Mouse (Mus musculus): Measurements from ENCODE around the gene 1700012P22Rik. TPM values are rescaled to one million over a fixed set of nuclear protein-coding genes. Genes with fewer than 3 reads are reported as not detected.

The 1700012P22Rik gene
- polyA plus RNA-seq (2012; rRNA removed), result 0.18 TPM in 1 of 2 replicates, not detected in the other

GRCm38 (mm10) chr4:144438672-144439071 is at the start of gene 1700012P22Rik:
TSS of gene 1700012P22Rik (minus strand) at chr4:144438772.
- no peak within 1 kb of the TSS for H3K27ac ChIP-seq (ENCODE audit: control insufficient read depth, insufficient read depth, low read length)
- H3K4me1 ChIP-seq (replicated peaks; ENCODE audit: control insufficient read depth, insufficient read depth, low read length), result no peaks in the 10 kb centered on the region
- TF ChIP-seq POLR2A (IDR thresholded peaks at IDR 0.05; ENCODE audit: control insufficient read depth, extremely low read depth, insufficient read depth, low read length, poor library complexity), result no peak
- no peak for TF ChIP-seq CTCF (IDR thresholded peaks at IDR 0.05; ENCODE audit: borderline replicate concordance, control insufficient read depth, extremely low read depth, insufficient read depth, low read length, poor library complexity)
- DNase-seq, result no peak
- no peaks in the 10 kb centered on the region for H3K27me3 ChIP-seq (ENCODE audit: control insufficient read depth, insufficient read depth, low read length)
- no peak within 1 kb of the TSS for H3K4me3 ChIP-seq (ENCODE audit: control insufficient read depth, insufficient read depth, low read length)
- no peaks in the 10 kb centered on the region for H3K36me3 ChIP-seq (ENCODE audit: control insufficient read depth, insufficient read depth, low read length)

GRCm38 (mm10) chr4:144468091-144468490 is 29.5 kb upstream of the 1700012P22Rik start:
- Histone ChIP-seq H3K4me1 (replicated peaks; ENCODE audit: control insufficient read depth, insufficient read depth, low read length) (no peaks in the 10 kb centered on the region), H3K27me3 (ENCODE audit: control insufficient read depth, insufficient read depth, low read length) (no peaks in the 10 kb centered on the region), H3K27ac (ENCODE audit: control insufficient read depth, insufficient read depth, low read length) (no peak overlapping the region), H3K4me3 (ENCODE audit: control insufficient read depth, insufficient read depth, low read length) (no peak overlapping the region), H3K36me3 (ENCODE audit: control insufficient read depth, insufficient read depth, low read length) (no peaks in the 10 kb centered on the region)
- 92% methylated on average over 1 of the region's 1 CpGs for WGBS
- DNase-seq, result no peak
- TF ChIP-seq POLR2A (IDR thresholded peaks at IDR 0.05; ENCODE audit: control insufficient read depth, extremely low read depth, insufficient read depth, low read length, poor library complexity) (no peak), CTCF (IDR thresholded peaks at IDR 0.05; ENCODE audit: borderline replicate concordance, control insufficient read depth, extremely low read depth, insufficient read depth, low read length, poor library complexity) (no peak)

- no peak for DNase-seq
- Histone ChIP-seq H3K4me1 (replicated peaks; ENCODE audit: control insufficient read depth, insufficient read depth, low read length) (no peaks in the 10 kb centered on the region), H3K4me3 (ENCODE audit: control insufficient read depth, insufficient read depth, low read length) (no peak overlapping the region), H3K27ac (ENCODE audit: control insufficient read depth, insufficient read depth, low read length) (no peak overlapping the region), H3K36me3 (ENCODE audit: control insufficient read depth, insufficient read depth, low read length) (no peaks in the 10 kb centered on the region), H3K27me3 (ENCODE audit: control insufficient read depth, insufficient read depth, low read length) (no peaks in the 10 kb centered on the region)
- WGBS, result 88% methylated on average over 2 of the region's 2 CpGs
- TF ChIP-seq CTCF (IDR thresholded peaks at IDR 0.05; ENCODE audit: borderline replicate concordance, control insufficient read depth, extremely low read depth, insufficient read depth, low read length, poor library complexity), result no peak
- TF ChIP-seq POLR2A (IDR thresholded peaks at IDR 0.05; ENCODE audit: control insufficient read depth, extremely low read depth, insufficient read depth, low read length, poor library complexity), result no peak
These were observed 26.6 kb upstream of the 1700012P22Rik start for GRCm38 (mm10) chr4:144465206-144465605.

GRCm38 (mm10) chr4:144463656-144464055 is 25.1 kb upstream of the 1700012P22Rik start, which contains the start of gene Aadacl3:
TSS of gene Aadacl3 (minus strand) at chr4:144463756.
- TF ChIP-seq CTCF (IDR thresholded peaks at IDR 0.05; ENCODE audit: borderline replicate concordance, control insufficient read depth, extremely low read depth, insufficient read depth, low read length, poor library complexity) (no peak), POLR2A (IDR thresholded peaks at IDR 0.05; ENCODE audit: control insufficient read depth, extremely low read depth, insufficient read depth, low read length, poor library complexity) (no peak)

GRCm38 (mm10) chr4:144453217-144453616 is 14.6 kb upstream of the 1700012P22Rik start, which contains the start of gene Gm9944:
TSS of gene Gm9944 (minus strand) at chr4:144453317.
- H3K4me3 ChIP-seq (ENCODE audit: control insufficient read depth, insufficient read depth, low read length), result no peak within 1 kb of the TSS
- DNase-seq, result no peak
- no peak within 1 kb of the TSS for H3K27ac ChIP-seq (ENCODE audit: control insufficient read depth, insufficient read depth, low read length)
- no peaks in the 10 kb centered on the region for H3K4me1 ChIP-seq (replicated peaks; ENCODE audit: control insufficient read depth, insufficient read depth, low read length)
- 88% methylated on average over 2 of the region's 2 CpGs for WGBS
- no peaks in the 10 kb centered on the region for H3K36me3 ChIP-seq (ENCODE audit: control insufficient read depth, insufficient read depth, low read length)
- TF ChIP-seq CTCF (IDR thresholded peaks at IDR 0.05; ENCODE audit: borderline replicate concordance, control insufficient read depth, extremely low read depth, insufficient read depth, low read length, poor library complexity) (no peak), POLR2A (IDR thresholded peaks at IDR 0.05; ENCODE audit: control insufficient read depth, extremely low read depth, insufficient read depth, low read length, poor library complexity) (no peak)
- no peaks in the 10 kb centered on the region for H3K27me3 ChIP-seq (ENCODE audit: control insufficient read depth, insufficient read depth, low read length)

More at GRCm38 (mm10) chr4:144463656-144464055, 25.1 kb upstream of the 1700012P22Rik start, which contains the start of gene Aadacl3:
- H3K27me3 ChIP-seq (ENCODE audit: control insufficient read depth, insufficient read depth, low read length), result no peaks in the 10 kb centered on the region
- H3K4me1 ChIP-seq (replicated peaks; ENCODE audit: control insufficient read depth, insufficient read depth, low read length), result no peaks in the 10 kb centered on the region
- H3K4me3 ChIP-seq (ENCODE audit: control insufficient read depth, insufficient read depth, low read length), result no peak within 1 kb of the TSS
- 81% methylated on average over 3 of the region's 3 CpGs for WGBS
- no peaks in the 10 kb centered on the region for H3K36me3 ChIP-seq (ENCODE audit: control insufficient read depth, insufficient read depth, low read length)
- H3K27ac ChIP-seq (ENCODE audit: control insufficient read depth, insufficient read depth, low read length), result no peak within 1 kb of the TSS
- no peak for DNase-seq

- WGBS, result 74% methylated on average over 2 of the region's 2 CpGs
- no peaks in the 10 kb centered on the region for H3K27me3 ChIP-seq (ENCODE audit: control insufficient read depth, insufficient read depth, low read length)
- no peak overlapping the region for H3K27ac ChIP-seq (ENCODE audit: control insufficient read depth, insufficient read depth, low read length)
- no peak for DNase-seq
- TF ChIP-seq CTCF (IDR thresholded peaks at IDR 0.05; ENCODE audit: borderline replicate concordance, control insufficient read depth, extremely low read depth, insufficient read depth, low read length, poor library complexity) (no peak), POLR2A (IDR thresholded peaks at IDR 0.05; ENCODE audit: control insufficient read depth, extremely low read depth, insufficient read depth, low read length, poor library complexity) (no peak)
- no peaks in the 10 kb centered on the region for H3K36me3 ChIP-seq (ENCODE audit: control insufficient read depth, insufficient read depth, low read length)
- H3K4me3 ChIP-seq (ENCODE audit: control insufficient read depth, insufficient read depth, low read length), result no peak overlapping the region
- H3K4me1 ChIP-seq (replicated peaks; ENCODE audit: control insufficient read depth, insufficient read depth, low read length), result no peaks in the 10 kb centered on the region
These were observed 10.0 kb upstream of the 1700012P22Rik start for GRCm38 (mm10) chr4:144448546-144448945.

GRCm38 (mm10) chr4:144441582-144441981 is 3.0 kb upstream of the 1700012P22Rik start:
- H3K4me3 ChIP-seq (ENCODE audit: control insufficient read depth, insufficient read depth, low read length), result no peak overlapping the region
- H3K27me3 ChIP-seq (ENCODE audit: control insufficient read depth, insufficient read depth, low read length), result no peaks in the 10 kb centered on the region
- no peaks in the 10 kb centered on the region for H3K36me3 ChIP-seq (ENCODE audit: control insufficient read depth, insufficient read depth, low read length)
- no peak for DNase-seq
- WGBS, result 91% methylated on average over 1 of the region's 1 CpGs
- no peaks in the 10 kb centered on the region for H3K4me1 ChIP-seq (replicated peaks; ENCODE audit: control insufficient read depth, insufficient read depth, low read length)
- TF ChIP-seq POLR2A (IDR thresholded peaks at IDR 0.05; ENCODE audit: control insufficient read depth, extremely low read depth, insufficient read depth, low read length, poor library complexity) (no peak), CTCF (IDR thresholded peaks at IDR 0.05; ENCODE audit: borderline replicate concordance, control insufficient read depth, extremely low read depth, insufficient read depth, low read length, poor library complexity) (no peak)
- no peak overlapping the region for H3K27ac ChIP-seq (ENCODE audit: control insufficient read depth, insufficient read depth, low read length)
